Mouse (Mus musculus) erythroblast, embryonic 14.5 days (primary cell): ENCODE results near the gene Gpr137b. TPM values are rescaled to one million over a fixed set of nuclear protein-coding genes. Genes with fewer than 3 reads are reported as not detected.
"Not testable (repeated sequence)": the region's sequence is repeated elsewhere in the genome, so short reads cannot be mapped to it uniquely, and the experiment has no call there.

ENCODE experiments used
- H3K27me3 ChIP-seq: 2 replicates; pipeline ENCODE4 v1.6.1; 2012; ENCODE audit warnings: inconsistent platforms; ENCODE audit not compliant: control insufficient read depth
- H3K36me3 ChIP-seq: 2 replicates; pipeline ENCODE4 v1.6.1; 2012; ENCODE audit warnings: mild to moderate bottlenecking, inconsistent platforms; ENCODE audit not compliant: control insufficient read depth
- H3K4me1 ChIP-seq: 2 replicates; pipeline ENCODE4 v1.6.1; 2012; ENCODE audit warnings: inconsistent platforms; ENCODE audit not compliant: control insufficient read depth
- H3K4me3 ChIP-seq: replicated peaks from 2 replicates; pipeline ENCODE3; 2012; ENCODE audit warnings: moderate library complexity, mild to moderate bottlenecking, inconsistent platforms
- H3K9me3 ChIP-seq: 2 replicates; pipeline ENCODE4 v1.6.1; 2012; ENCODE audit warnings: low read length, inconsistent platforms, mixed read lengths; ENCODE audit not compliant: control insufficient read depth
- GATA1 ChIP-seq: IDR thresholded peaks from 2 replicates; pipeline ENCODE4 v1.6.1; 2012; ENCODE audit warnings: low read length, inconsistent platforms, mixed read lengths
- TAL1 ChIP-seq: IDR thresholded peaks from 3 replicates; pipeline ENCODE4 v1.6.1; 2012; ENCODE audit warnings: low read length, inconsistent platforms, mixed read lengths
- polyA plus RNA-seq: library from polyadenylated mRNA; stranded (reverse); fragments of >175 nt; gene quantifications from 2 replicates; pipeline ENCODE4 v1.2.3, GENCODE M21; 2012

Gene Gpr137b
- polyA plus RNA-seq, 1 experiment, result not detected

GRCm38 (mm10) chr13:13349288-13349687 is 44.5 kb downstream of the Gpr137b start:
- Histone ChIP-seq H3K9me3 (no peaks in the 10 kb centered on the region), H3K4me3 (no peak overlapping the region), H3K27me3 (no peaks in the 10 kb centered on the region), H3K36me3 (no peaks in the 10 kb centered on the region), H3K4me1 (no peaks in the 10 kb centered on the region)
- TF ChIP-seq TAL1 (no peak), GATA1 (no peak)

- not testable (repeated sequence) for H3K36me3 ChIP-seq
These were observed 46.0 kb downstream of the Gpr137b start for GRCm38 (mm10) chr13:13347634-13348412.

GRCm38 (mm10) chr13:13337361-13337760 is 56.5 kb downstream of the Gpr137b start:
- not testable (repeated sequence) for H3K36me3 ChIP-seq, H3K27me3 ChIP-seq, H3K4me1 ChIP-seq, H3K9me3 ChIP-seq, H3K4me3 ChIP-seq

More at GRCm38 (mm10) chr13:13347634-13348412, 46.0 kb downstream of the Gpr137b start:
- not testable (repeated sequence) for H3K4me3 ChIP-seq, H3K9me3 ChIP-seq, H3K27me3 ChIP-seq, H3K4me1 ChIP-seq

GRCm38 (mm10) chr13:13328876-13329275 is 64.9 kb downstream of the Gpr137b start:
- Histone ChIP-seq H3K4me1 (no peaks in the 10 kb centered on the region), H3K9me3 (no peaks in the 10 kb centered on the region), H3K4me3 (no peak overlapping the region), H3K36me3 (no peaks in the 10 kb centered on the region), H3K27me3 (no peaks in the 10 kb centered on the region)
- TF ChIP-seq TAL1 (no peak), GATA1 (no peak)

Other genes with a start within 250 kb of the Gpr137b start
- gene Prl2c5, start 211.3 kb downstream of the Gpr137b start, polyA plus RNA-seq, result not detected in 2 replicates
- 0.01 TPM in 1 of 2 replicates, not detected in the other for gene Nid1, start 43.5 kb upstream of the Gpr137b start, polyA plus RNA-seq
- gene Lyst, start 196.4 kb upstream of the Gpr137b start, polyA plus RNA-seq, result 0.01 and 0.02 TPM in 2 replicates